Mouse (Mus musculus) gastrocnemius, adult 2 months (tissue): ENCODE results near the gene Them7. TPM values are rescaled to one million over a fixed set of nuclear protein-coding genes. Genes with fewer than 3 reads are reported as not detected.

Experiments
- DNase-seq: peaks from one replicate; pipeline ENCODE4 v3.0.0; 2022
- H3K27ac ChIP-seq: fragments of 200-600 bp; 2 replicates; pipeline ENCODE4 v1.8.1; 2022; ENCODE audit warnings: mild to moderate bottlenecking
- H3K4me3 ChIP-seq: fragments of 200-600 bp; 2 replicates; pipeline ENCODE4 v1.8.1; 2022; ENCODE audit warnings: mild to moderate bottlenecking, moderate library complexity
- CTCF ChIP-seq: fragments of 200-600 bp; IDR thresholded peaks from 2 replicates; pipeline ENCODE4 v1.8.1; 2022; ENCODE audit warnings: antibody characterized with exemption, mild to moderate bottlenecking, moderate library complexity
- intact Hi-C: fragments of 180-260 bp; cut with DNase I; formaldehyde crosslinking; loops from one replicate; pipeline ENCODE4 v1.15.1; 2025
- total RNA-seq, 2 experiments: library from RNA; stranded (reverse); gene quantifications; 2 replicates each; pipeline ENCODE4 v1.2.3; 2021

The Them7 gene
- total RNA-seq, 2 experiments from 2014 or later: 0.22 TPM; not detected in 1

DNA sequence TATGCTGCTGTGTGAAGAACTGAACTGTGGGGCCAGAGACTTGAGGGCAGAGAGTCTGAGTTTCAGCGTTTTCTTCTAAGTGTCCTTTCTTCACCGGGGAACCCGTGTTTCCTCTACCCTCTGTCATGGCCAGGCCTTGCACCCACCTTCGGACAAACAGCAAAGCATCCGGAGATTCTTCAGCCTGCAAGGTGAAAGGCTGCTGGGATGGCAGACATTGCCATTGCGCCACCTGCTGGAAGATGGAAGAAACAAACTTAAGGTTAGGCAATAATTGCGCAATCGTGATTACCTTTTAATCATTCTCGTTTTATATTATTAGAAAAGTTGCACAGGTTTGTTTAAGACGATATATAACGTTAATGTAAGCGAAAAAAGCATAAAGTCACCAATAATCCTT lies 203.9 kb downstream of the Them7 start:
- Histone ChIP-seq H3K4me3 (no peak overlapping the region), H3K27ac (no peak overlapping the region)
- TF ChIP-seq CTCF: peak; percentile 95
- DNase-seq: peak; percentile 73
- intact Hi-C loops: loop anchor here (1.0 to 5.0 kb wide), 2 partner anchors 56 to 94 kb away; no protein-coding TSS in a partner anchor

DNA sequence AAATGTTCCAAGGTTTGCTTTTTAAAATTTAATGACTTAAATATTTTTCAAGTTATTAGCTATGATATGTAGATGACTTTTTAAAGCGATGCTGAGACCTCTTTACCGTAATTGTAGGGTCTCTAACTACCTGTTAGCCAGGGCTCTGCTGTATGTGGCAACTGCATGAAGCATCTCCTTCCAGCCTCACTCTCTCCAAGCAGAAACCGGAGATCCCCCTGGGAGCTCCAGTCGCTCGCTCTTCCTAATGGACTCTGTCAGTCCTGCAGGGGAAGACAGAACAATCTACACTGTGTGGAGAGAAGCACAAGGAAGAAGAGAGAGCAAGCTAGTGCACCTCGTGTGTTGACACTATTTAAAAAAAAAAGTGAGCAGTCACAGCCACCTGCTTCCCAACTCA lies 204.3 kb downstream of the Them7 start:
- Histone ChIP-seq H3K27ac (no peak overlapping the region), H3K4me3 (no peak overlapping the region)
- intact Hi-C loops: loop anchor here (1.0 to 5.0 kb wide), 2 partner anchors 56 to 94 kb away; no protein-coding TSS in a partner anchor
- DNase-seq: no peak
- no peak for TF ChIP-seq CTCF

Other genes starting within 250 kb of the Them7 start
- gene Eif3m, start 207.2 kb upstream of the Them7 start, total RNA-seq: 10 to 100 TPM; 90.6 to 91.6 TPM
- gene Gm11060, start 132.3 kb upstream of the Them7 start, total RNA-seq: not detected
- not detected for gene Wt1, start 97.8 kb upstream of the Them7 start, total RNA-seq
- 1 to 10 TPM; 6.6 to 9.4 TPM for gene Rcn1, start 175.0 kb downstream of the Them7 start, total RNA-seq